Mouse (Mus musculus) stomach, embryonic 14.5 days (tissue): ENCODE measurements around the gene Swi5. TPM values are rescaled to one million over a fixed set of nuclear protein-coding genes. Genes with fewer than 3 reads are reported as not detected.

Experiments used
- ATAC-seq: fragments of 200-750 bp; cut with Nextera tagmentation; 2 replicates; pipeline ENCODE4 v1.8.0; 2017; ENCODE audit warnings: low read depth, moderate TSS enrichment; ENCODE audit not compliant: insufficient number of reproducible peaks, insufficient read depth, low FRiP score
- H3K27ac ChIP-seq: fragments of 300-500 bp; sonication (generic); 2 replicates; pipeline ENCODE4 v1.5.1; 2014; ENCODE audit warnings: mild to moderate bottlenecking, low read length, moderate library complexity, mixed read lengths
- H3K27me3 ChIP-seq: fragments of 300-500 bp; sonication (generic); 2 replicates; pipeline ENCODE4 v1.6.1; 2014; ENCODE audit warnings: low read length, control low read depth, mixed read lengths; ENCODE audit not compliant: control insufficient read depth, insufficient read depth
- H3K36me3 ChIP-seq: fragments of 300-500 bp; sonication (generic); 2 replicates; pipeline ENCODE4 v1.6.1; 2014; ENCODE audit warnings: mild to moderate bottlenecking, control low read depth, low read length, moderate library complexity, mixed read lengths; ENCODE audit not compliant: control insufficient read depth, insufficient read depth
- H3K4me1 ChIP-seq: fragments of 300-500 bp; sonication (generic); 2 replicates; pipeline ENCODE4 v1.6.1; 2014; ENCODE audit warnings: low read length, control low read depth, mixed read lengths; ENCODE audit not compliant: control insufficient read depth, insufficient read depth
- H3K4me2 ChIP-seq: fragments of 300-500 bp; sonication (generic); replicated peaks from 2 replicates; pipeline ENCODE4 v1.6.1; 2014; ENCODE audit warnings: low read depth, low read length, control low read depth
- H3K4me3 ChIP-seq: fragments of 300-500 bp; sonication (generic); 2 replicates; pipeline ENCODE4 v1.5.1; 2014; ENCODE audit warnings: low read depth, low read length, control low read depth
- H3K9ac ChIP-seq: fragments of 300-500 bp; sonication (generic); replicated peaks from 2 replicates; pipeline ENCODE4 v1.6.1; 2014; ENCODE audit warnings: low read depth, mild to moderate bottlenecking, control low read depth, low read length, moderate library complexity, mixed read lengths
- H3K9me3 ChIP-seq: fragments of 300-500 bp; sonication (generic); 2 replicates; pipeline ENCODE4 v1.6.1; 2016; ENCODE audit warnings: low read depth, low read length, control low read depth; ENCODE audit not compliant: control insufficient read depth
- WGBS: fragments of 180-500 bp; shearing (Covaris S2); extraction: QIAGEN DNeasy Blood & Tissue Kit; methylation state at CpG from one replicate; pipeline ENCODE4 v1.1.7; 2014; 5-methylcytosine and 5-hydroxymethylcytosine counted together
- microRNA-seq: library from miRNA; unstranded; fragments of <30 nt; microRNA quantifications from one replicate; pipeline ENCODE4, GENCODE M21; 2016
- polyA plus RNA-seq: library from polyadenylated mRNA; unstranded; fragments of >200 nt; fragmentation: Nextera tagmentation; extraction: Ambion mirVana; gene quantifications from 2 replicates; pipeline ENCODE4 v1.2.1, GENCODE M21; 2014

Gene Swi5
- polyA plus RNA-seq, 1 experiment from 2014 or later, result 137 TPM

GRCm38 (mm10) chr2:32236760-32237487 is 51.0 kb downstream of the Swi5 start:
- WGBS, result under 1% methylated on average over 20 of the region's 20 CpGs
- Histone ChIP-seq H3K36me3 (peaks cover 26% of the 10 kb centered on the region), H3K4me2 (peak overlapping the region; percentile 76), H3K4me3 (peak overlapping the region; percentile 61), H3K9me3 (no peaks in the 10 kb centered on the region), H3K27me3 (no peaks in the 10 kb centered on the region), H3K27ac (peak overlapping the region; percentile 92), H3K4me1 (peaks cover 10% of the 10 kb centered on the region; the same call in 1 of the 2 replicates), H3K9ac (peak overlapping the region; percentile 52)
- ATAC-seq, result peak; percentile 37; the same call in 1 of the 2 replicates

GRCm38 (mm10) chr2:32235886-32236759 is 51.8 kb downstream of the Swi5 start, which contains the start of gene Pomt1:
TSS of gene Pomt1 (plus strand) at chr2:32236590.
- ATAC-seq, result peak; percentile 85
- under 1% methylated on average over 54 of the region's 54 CpGs for WGBS
- Histone ChIP-seq H3K4me1 (peaks cover 10% of the 10 kb centered on the region; the same call in 1 of the 2 replicates), H3K36me3 (peaks cover 34% of the 10 kb centered on the region), H3K9me3 (no peaks in the 10 kb centered on the region), H3K27me3 (no peaks in the 10 kb centered on the region), H3K4me3 (peak within 1 kb of the TSS; percentile 61), H3K4me2 (peak within 1 kb of the TSS; percentile 76), H3K27ac (peak within 1 kb of the TSS; percentile 92), H3K9ac (peak within 1 kb of the TSS; percentile 61)

DNA sequence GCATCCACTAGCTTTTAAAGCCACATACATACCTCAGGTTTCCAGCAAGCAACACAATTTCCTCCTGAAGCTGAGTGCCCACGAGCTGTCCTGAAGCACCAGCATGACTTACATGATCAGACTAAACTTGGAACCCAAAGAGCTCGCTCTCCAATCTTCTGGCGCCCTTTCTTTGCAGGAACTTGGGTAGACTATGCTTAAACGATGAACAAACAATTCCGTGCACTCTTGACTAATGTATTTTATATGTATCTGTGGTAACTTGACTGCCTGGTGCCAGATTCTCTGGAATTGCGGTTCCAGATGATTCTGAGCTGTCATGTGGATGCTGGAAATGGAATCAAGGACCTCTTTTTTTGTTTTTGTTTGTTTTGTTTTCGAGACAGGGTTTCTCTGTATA is 52.4 kb downstream of the Swi5 start:
- H3K4me1 ChIP-seq, result peaks cover 10% of the 10 kb centered on the region; the same call in 1 of the 2 replicates
- no peaks in the 10 kb centered on the region for H3K9me3 ChIP-seq
- H3K27ac ChIP-seq, result peak overlapping the region; percentile 92
- WGBS, result 31% methylated on average over 7 of the region's 7 CpGs
- H3K27me3 ChIP-seq, result no peaks in the 10 kb centered on the region
- peak overlapping the region; percentile 74 for H3K4me2 ChIP-seq
- peaks cover 41% of the 10 kb centered on the region for H3K36me3 ChIP-seq
- peak overlapping the region; percentile 61 for H3K4me3 ChIP-seq
- H3K9ac ChIP-seq, result peak overlapping the region; percentile 61; the same call in 1 of the 2 replicates
- no peak for ATAC-seq

Small RNAs within 50 kb of the gene (microRNA-seq; reads per million reads assigned to microRNA genes)
- gene Gm23363 (not detected), gene Mir199b (607 reads per million, percentile 68 among the genes with 10 or more reads in this experiment)

Other genes starting within 250 kb of the Swi5 start
- gene Fam78a, start 203.2 kb downstream of the Swi5 start, polyA plus RNA-seq, result 1.2 and 1.5 TPM in 2 replicates
- gene Plpp7, start 192.5 kb downstream of the Swi5 start, polyA plus RNA-seq, result 3.3 and 4.5 TPM in 2 replicates
- gene Prrc2b, start 137.0 kb downstream of the Swi5 start, polyA plus RNA-seq, result 54.2 and 59.8 TPM in 2 replicates
- 28.2 TPM in 2 replicates for gene Pomt1, start 51.5 kb downstream of the Swi5 start, polyA plus RNA-seq
- gene Uck1, start 27.9 kb downstream of the Swi5 start, polyA plus RNA-seq, result 64.7 and 65.3 TPM in 2 replicates
- 23.1 and 24.3 TPM in 2 replicates for gene Golga2, start 691 bp downstream of the Swi5 start, polyA plus RNA-seq
- 44.7 and 45.4 TPM in 2 replicates for gene Ciz1, start 64.3 kb upstream of the Swi5 start, polyA plus RNA-seq
- 20.5 and 22.6 TPM in 2 replicates for gene Dnm1, start 65.3 kb upstream of the Swi5 start, polyA plus RNA-seq
- gene 1110008P14Rik, start 93.9 kb upstream of the Swi5 start, polyA plus RNA-seq, result 35.0 and 46.3 TPM in 2 replicates
- 3.7 and 6.8 TPM in 2 replicates for gene Lcn2, start 100.2 kb upstream of the Swi5 start, polyA plus RNA-seq
- 28.1 and 30.5 TPM in 2 replicates for gene Ptges2, start 107.8 kb upstream of the Swi5 start, polyA plus RNA-seq
- 5.6 TPM in 2 replicates for gene Naif1, start 162.4 kb upstream of the Swi5 start, polyA plus RNA-seq
- gene Slc25a25, start 163.4 kb upstream of the Swi5 start, polyA plus RNA-seq, result 13.7 and 14.1 TPM in 2 replicates
- 10.6 and 14.0 TPM in 2 replicates for gene Fam102a, start 247.3 kb upstream of the Swi5 start, polyA plus RNA-seq